Mouse (Mus musculus): ENCODE results near the gene Pelo. TPM values are rescaled to one million over a fixed set of nuclear protein-coding genes. Genes with fewer than 3 reads are reported as not detected.

Pelo gene
- polyA plus RNA-seq, 1 experiment = 22.5 TPM

GRCm38 (mm10) chr13:115130035-115130434 lies 40.0 kb upstream of the Pelo start:
- no peaks in the 10 kb centered on the region for H3K27me3 ChIP-seq (ENCODE audit: control insufficient read depth, insufficient read depth, insufficient read length)
- H3K36me3 ChIP-seq (ENCODE audit: control insufficient read depth, insufficient read depth) = no peaks in the 10 kb centered on the region
- H3ac ChIP-seq (ENCODE audit: control insufficient read depth, insufficient read length, low read depth) = no peak overlapping the region
- H3K4me3 ChIP-seq (ENCODE audit: insufficient read depth, poor library complexity, severe bottlenecking) = no peak overlapping the region
- no peaks in the 10 kb centered on the region for H3K79me2 ChIP-seq (ENCODE audit: control insufficient read depth, insufficient read depth)
- no peak for TF ChIP-seq MAX (IDR thresholded peaks at IDR 0.05)
- no peak for TF ChIP-seq FOSL1 (IDR thresholded peaks at IDR 0.05; ENCODE audit: insufficient read depth, low read length, poor library complexity, severe bottlenecking)
- no peak for TF ChIP-seq MYOG (IDR thresholded peaks at IDR 0.05; ENCODE audit: control insufficient read depth, extremely low read depth, insufficient read length)
- TF ChIP-seq CTCF (IDR thresholded peaks at IDR 0.05; ENCODE audit: control insufficient read depth, insufficient read depth, insufficient read length) = no peak
- no peak for TF ChIP-seq USF1 (IDR thresholded peaks at IDR 0.05; ENCODE audit: low read depth)
- no peak for TF ChIP-seq CEBPB (IDR thresholded peaks at IDR 0.05; ENCODE audit: low read depth)
- no peak for TF ChIP-seq MYOD1 (IDR thresholded peaks at IDR 0.05; ENCODE audit: control insufficient read depth, insufficient read length, low read depth)
- H3K79me3 ChIP-seq (ENCODE audit: low read depth) = no peaks in the 10 kb centered on the region

DNA sequence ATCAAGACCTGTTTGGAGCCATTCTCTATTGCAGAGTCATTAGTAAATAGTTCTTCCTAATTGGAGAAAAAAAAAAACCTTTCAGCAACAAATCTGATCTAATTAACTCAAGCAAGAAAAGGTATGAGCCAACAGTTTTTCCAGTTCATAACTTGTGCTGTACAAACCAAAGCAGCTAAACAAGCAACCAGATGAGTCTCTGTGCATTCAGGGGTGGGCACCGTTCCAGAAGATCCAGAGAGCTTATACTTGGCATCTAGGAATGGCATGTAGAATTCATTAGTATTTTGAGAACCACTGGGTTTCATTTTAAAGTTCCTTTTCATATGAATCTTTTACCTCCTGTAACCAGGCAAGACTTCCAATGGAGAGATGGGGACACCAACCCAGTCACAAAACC lies 37.8 kb upstream of the Pelo start:
- Histone ChIP-seq H3K79me3 (ENCODE audit: low read depth) (no peaks in the 10 kb centered on the region), H3K36me3 (ENCODE audit: control insufficient read depth, insufficient read depth) (no peaks in the 10 kb centered on the region), H3K27me3 (ENCODE audit: control insufficient read depth, insufficient read depth, insufficient read length) (no peaks in the 10 kb centered on the region), H3ac (ENCODE audit: control insufficient read depth, insufficient read length, low read depth) (no peak overlapping the region), H3K79me2 (ENCODE audit: control insufficient read depth, insufficient read depth) (no peaks in the 10 kb centered on the region), H3K4me3 (ENCODE audit: insufficient read depth, poor library complexity, severe bottlenecking) (no peak overlapping the region)
- TF ChIP-seq USF1 (IDR thresholded peaks at IDR 0.05; ENCODE audit: low read depth) = no peak
- TF ChIP-seq CTCF (IDR thresholded peaks at IDR 0.05; ENCODE audit: control insufficient read depth, insufficient read depth, insufficient read length) = no peak
- no peak for TF ChIP-seq MAX (IDR thresholded peaks at IDR 0.05)
- TF ChIP-seq FOSL1 (IDR thresholded peaks at IDR 0.05; ENCODE audit: insufficient read depth, low read length, poor library complexity, severe bottlenecking) = no peak
- no peak for TF ChIP-seq MYOD1 (IDR thresholded peaks at IDR 0.05; ENCODE audit: control insufficient read depth, insufficient read length, low read depth)
- TF ChIP-seq MYOG (IDR thresholded peaks at IDR 0.05; ENCODE audit: control insufficient read depth, extremely low read depth, insufficient read length) = no peak
- TF ChIP-seq CEBPB (IDR thresholded peaks at IDR 0.05; ENCODE audit: low read depth) = no peak

- no peak for TF ChIP-seq MAX (IDR thresholded peaks at IDR 0.05)
- TF ChIP-seq MYOD1 (IDR thresholded peaks at IDR 0.05; ENCODE audit: control insufficient read depth, insufficient read length, low read depth) = no peak
- TF ChIP-seq MYOG (IDR thresholded peaks at IDR 0.05; ENCODE audit: control insufficient read depth, extremely low read depth, insufficient read length) = no peak
- TF ChIP-seq USF1 (IDR thresholded peaks at IDR 0.05; ENCODE audit: low read depth) = no peak
- no peak for TF ChIP-seq CEBPB (IDR thresholded peaks at IDR 0.05; ENCODE audit: low read depth)
- no peak for TF ChIP-seq FOSL1 (IDR thresholded peaks at IDR 0.05; ENCODE audit: insufficient read depth, low read length, poor library complexity, severe bottlenecking)
- TF ChIP-seq CTCF (IDR thresholded peaks at IDR 0.05; ENCODE audit: control insufficient read depth, insufficient read depth, insufficient read length) = no peak
- no peaks in the 10 kb centered on the region for H3K79me2 ChIP-seq (ENCODE audit: control insufficient read depth, insufficient read depth)
- no peak overlapping the region for H3ac ChIP-seq (ENCODE audit: control insufficient read depth, insufficient read length, low read depth)
- no peaks in the 10 kb centered on the region for H3K36me3 ChIP-seq (ENCODE audit: control insufficient read depth, insufficient read depth)
- H3K4me3 ChIP-seq (ENCODE audit: insufficient read depth, poor library complexity, severe bottlenecking) = no peak overlapping the region
- H3K79me3 ChIP-seq (ENCODE audit: low read depth) = no peaks in the 10 kb centered on the region
- no peaks in the 10 kb centered on the region for H3K27me3 ChIP-seq (ENCODE audit: control insufficient read depth, insufficient read depth, insufficient read length)
These were observed 36.5 kb upstream of the Pelo start for GRCm38 (mm10) chr13:115126534-115126933.

DNA sequence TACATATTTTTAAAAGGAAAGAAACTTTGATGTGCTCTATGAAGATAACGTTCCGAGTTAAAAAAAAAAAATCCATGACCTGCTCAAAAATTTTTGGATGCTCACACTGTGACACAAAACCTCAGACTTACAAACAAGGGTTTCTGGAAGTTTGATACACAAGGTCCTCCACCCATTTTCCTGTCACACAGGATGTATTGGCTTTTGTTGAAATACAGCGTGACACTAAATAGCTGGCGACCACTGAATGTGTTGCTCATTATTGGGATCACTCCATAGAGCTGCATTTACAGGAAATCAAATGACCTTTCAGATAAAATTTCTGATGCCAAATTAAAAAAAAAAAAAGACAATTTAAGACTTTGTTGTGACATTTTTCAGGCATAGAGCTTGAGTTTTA lies 35.1 kb upstream of the Pelo start:
- Histone ChIP-seq H3K36me3 (ENCODE audit: control insufficient read depth, insufficient read depth) (no peaks in the 10 kb centered on the region), H3K4me3 (ENCODE audit: insufficient read depth, poor library complexity, severe bottlenecking) (no peak overlapping the region), H3K27me3 (ENCODE audit: control insufficient read depth, insufficient read depth, insufficient read length) (no peaks in the 10 kb centered on the region), H3ac (ENCODE audit: control insufficient read depth, insufficient read length, low read depth) (no peak overlapping the region), H3K79me3 (ENCODE audit: low read depth) (no peaks in the 10 kb centered on the region), H3K79me2 (ENCODE audit: control insufficient read depth, insufficient read depth) (no peaks in the 10 kb centered on the region)
- TF ChIP-seq FOSL1 (IDR thresholded peaks at IDR 0.05; ENCODE audit: insufficient read depth, low read length, poor library complexity, severe bottlenecking) = no peak
- TF ChIP-seq CEBPB (IDR thresholded peaks at IDR 0.05; ENCODE audit: low read depth) = no peak
- no peak for TF ChIP-seq MYOD1 (IDR thresholded peaks at IDR 0.05; ENCODE audit: control insufficient read depth, insufficient read length, low read depth)
- TF ChIP-seq MAX (IDR thresholded peaks at IDR 0.05) = no peak
- TF ChIP-seq MYOG (IDR thresholded peaks at IDR 0.05; ENCODE audit: control insufficient read depth, extremely low read depth, insufficient read length) = no peak
- no peak for TF ChIP-seq CTCF (IDR thresholded peaks at IDR 0.05; ENCODE audit: control insufficient read depth, insufficient read depth, insufficient read length)
- TF ChIP-seq USF1 (IDR thresholded peaks at IDR 0.05; ENCODE audit: low read depth) = no peak

DNA sequence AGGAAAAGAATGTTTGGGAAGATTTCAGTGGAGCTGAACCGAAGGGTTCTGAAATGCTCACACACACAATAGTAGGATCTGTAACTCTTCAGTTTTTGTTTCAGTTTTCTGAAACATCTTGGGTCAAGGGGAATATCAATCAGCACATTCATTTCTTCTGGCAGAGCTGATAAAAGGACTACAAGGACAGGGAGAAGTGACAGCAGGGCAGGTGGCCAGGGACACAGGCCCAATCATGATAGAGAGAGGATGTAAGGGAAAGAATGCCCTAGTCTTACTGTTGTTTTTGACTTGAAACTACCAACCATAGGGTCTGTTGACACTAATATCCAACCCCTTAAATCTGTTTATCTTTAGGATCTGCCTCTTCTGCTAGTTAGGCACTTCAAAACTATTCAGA lies 34.5 kb upstream of the Pelo start:
- H3K79me2 ChIP-seq (ENCODE audit: control insufficient read depth, insufficient read depth) = no peaks in the 10 kb centered on the region
- H3K27me3 ChIP-seq (ENCODE audit: control insufficient read depth, insufficient read depth, insufficient read length) = no peaks in the 10 kb centered on the region
- no peak overlapping the region for H3ac ChIP-seq (ENCODE audit: control insufficient read depth, insufficient read length, low read depth)
- TF ChIP-seq FOSL1 (IDR thresholded peaks at IDR 0.05; ENCODE audit: insufficient read depth, low read length, poor library complexity, severe bottlenecking) = no peak
- no peak for TF ChIP-seq CEBPB (IDR thresholded peaks at IDR 0.05; ENCODE audit: low read depth)
- no peak for TF ChIP-seq MYOG (IDR thresholded peaks at IDR 0.05; ENCODE audit: control insufficient read depth, extremely low read depth, insufficient read length)
- TF ChIP-seq MYOD1 (IDR thresholded peaks at IDR 0.05; ENCODE audit: control insufficient read depth, insufficient read length, low read depth) = no peak
- TF ChIP-seq CTCF (IDR thresholded peaks at IDR 0.05; ENCODE audit: control insufficient read depth, insufficient read depth, insufficient read length) = no peak
- TF ChIP-seq MAX (IDR thresholded peaks at IDR 0.05) = no peak
- TF ChIP-seq USF1 (IDR thresholded peaks at IDR 0.05; ENCODE audit: low read depth) = no peak
- no peaks in the 10 kb centered on the region for H3K79me3 ChIP-seq (ENCODE audit: low read depth)
- no peak overlapping the region for H3K4me3 ChIP-seq (ENCODE audit: insufficient read depth, poor library complexity, severe bottlenecking)
- no peaks in the 10 kb centered on the region for H3K36me3 ChIP-seq (ENCODE audit: control insufficient read depth, insufficient read depth)

DNA sequence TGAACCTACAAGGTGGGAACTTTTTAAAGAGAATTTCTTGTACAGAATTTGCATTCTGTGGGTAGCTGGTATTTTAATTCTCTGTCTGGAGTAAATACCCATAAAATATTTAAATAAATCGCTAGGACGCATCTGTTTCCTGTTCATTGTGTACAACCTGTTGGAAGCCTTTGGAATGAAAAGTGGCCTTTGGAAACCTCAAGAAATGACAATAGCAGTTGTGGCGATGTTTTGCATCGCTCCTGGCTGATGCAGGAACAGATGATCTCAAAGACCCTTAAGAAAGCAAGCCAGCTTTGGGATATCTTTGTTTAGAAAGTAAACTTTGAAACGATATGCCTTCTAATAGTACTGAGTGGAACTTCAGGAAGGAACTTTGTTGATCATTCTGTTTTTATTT lies 28.8 kb upstream of the Pelo start:
- Histone ChIP-seq H3ac (ENCODE audit: control insufficient read depth, insufficient read length, low read depth) (no peak overlapping the region), H3K36me3 (ENCODE audit: control insufficient read depth, insufficient read depth) (no peaks in the 10 kb centered on the region), H3K79me2 (ENCODE audit: control insufficient read depth, insufficient read depth) (no peaks in the 10 kb centered on the region), H3K27me3 (ENCODE audit: control insufficient read depth, insufficient read depth, insufficient read length) (no peaks in the 10 kb centered on the region), H3K79me3 (ENCODE audit: low read depth) (no peaks in the 10 kb centered on the region), H3K4me3 (ENCODE audit: insufficient read depth, poor library complexity, severe bottlenecking) (no peak overlapping the region)
- no peak for TF ChIP-seq MAX (IDR thresholded peaks at IDR 0.05)
- TF ChIP-seq MYOG (IDR thresholded peaks at IDR 0.05; ENCODE audit: control insufficient read depth, extremely low read depth, insufficient read length) = no peak
- TF ChIP-seq USF1 (IDR thresholded peaks at IDR 0.05; ENCODE audit: low read depth) = no peak
- TF ChIP-seq CEBPB (IDR thresholded peaks at IDR 0.05; ENCODE audit: low read depth) = no peak
- TF ChIP-seq FOSL1 (IDR thresholded peaks at IDR 0.05; ENCODE audit: insufficient read depth, low read length, poor library complexity, severe bottlenecking) = no peak
- no peak for TF ChIP-seq MYOD1 (IDR thresholded peaks at IDR 0.05; ENCODE audit: control insufficient read depth, insufficient read length, low read depth)
- no peak for TF ChIP-seq CTCF (IDR thresholded peaks at IDR 0.05; ENCODE audit: control insufficient read depth, insufficient read depth, insufficient read length)
